Mouse (Mus musculus): Measurements from ENCODE around the gene Tcf7. TPM values are rescaled to one million over a fixed set of nuclear protein-coding genes. Genes with fewer than 3 reads are reported as not detected.

Tcf7 gene
- 0.69 TPM for polyA plus RNA-seq (2014; fragmentation: Illumina TruSeq; extraction: RNeasy Lipid Tissue Mini Kit (QIAGEN cat#74804); ENCODE audit: low read depth, low replicate concordance)

GRCm38 (mm10) chr11:52282774-52283595 is at the start of gene Tcf7:
Gene Tcf7, minus strand, starts transcription at chr11:52283014.

DNA sequence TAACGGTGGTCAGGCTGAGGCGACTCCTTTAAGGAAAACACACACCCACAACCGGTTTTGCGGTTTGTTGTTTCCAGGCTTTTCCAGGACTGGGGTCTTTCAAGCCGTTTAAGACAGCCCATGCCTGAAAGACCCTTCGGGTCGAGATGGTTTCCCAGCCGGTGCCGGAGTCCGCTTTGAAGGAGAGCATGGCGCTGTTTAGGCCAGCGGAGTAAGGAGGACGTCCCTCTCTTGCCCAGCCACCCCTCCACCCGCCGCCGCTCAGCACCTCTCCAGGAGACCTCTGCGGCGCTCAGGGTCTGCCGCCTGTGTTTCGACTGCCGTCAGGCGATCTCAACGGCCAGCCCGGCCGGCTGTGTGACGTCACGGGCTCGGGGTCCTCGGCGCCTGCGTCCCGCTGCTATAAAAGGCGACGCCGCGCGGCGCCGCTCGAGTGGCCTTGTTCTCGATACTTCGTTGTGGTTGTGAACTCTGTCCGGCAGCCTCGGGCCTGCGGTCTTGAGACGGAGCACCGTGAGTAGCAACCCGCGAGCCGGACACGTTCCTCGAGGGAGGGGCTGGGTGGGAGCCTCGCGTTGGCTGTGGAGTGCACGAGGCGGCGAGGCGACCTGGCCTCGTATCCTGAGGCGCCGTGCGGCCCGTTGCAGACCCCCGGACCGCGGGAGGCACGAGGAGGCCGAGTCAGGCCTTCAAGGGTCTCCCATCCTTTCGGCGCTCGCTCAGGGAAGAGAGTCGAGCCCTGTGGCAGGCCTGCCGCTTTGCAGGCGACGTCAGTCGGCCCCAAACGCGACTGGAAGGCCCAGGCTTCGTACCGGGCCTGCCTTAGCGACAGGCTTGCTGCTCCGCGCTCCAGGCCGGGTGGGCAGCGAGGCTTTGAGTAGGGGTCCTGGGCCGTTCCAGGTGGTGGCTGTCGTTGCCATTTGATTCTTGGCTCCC is 50.9 kb downstream of the Tcf7 start, which contains the start of gene Skp1a:
TSS of gene Skp1a (plus strand) at position 390 of the 936 bp plus-strand sequence.

GRCm38 (mm10) chr11:52213887-52214286 is 68.9 kb downstream of the Tcf7 start, which contains the start of gene Olfr1371:
Gene Olfr1371, minus strand, starts transcription at chr11:52213987.

Other genes with a start within 250 kb of the Tcf7 start
- 134 TPM for gene Ppp2ca, start 184.3 kb downstream of the Tcf7 start, polyA plus RNA-seq (2014; fragmentation: Illumina TruSeq; extraction: RNeasy Lipid Tissue Mini Kit (QIAGEN cat#74804); ENCODE audit: low read depth, low replicate concordance)
- not detected for gene Olfr1373, start 137.5 kb downstream of the Tcf7 start, polyA plus RNA-seq (2014; fragmentation: Illumina TruSeq; extraction: RNeasy Lipid Tissue Mini Kit (QIAGEN cat#74804); ENCODE audit: low read depth, low replicate concordance)
- not detected for gene Olfr1371, start 69.0 kb downstream of the Tcf7 start, polyA plus RNA-seq (2014; fragmentation: Illumina TruSeq; extraction: RNeasy Lipid Tissue Mini Kit (QIAGEN cat#74804); ENCODE audit: low read depth, low replicate concordance)
- gene Skp1a, start 51.0 kb downstream of the Tcf7 start, polyA plus RNA-seq (2014; fragmentation: Illumina TruSeq; extraction: RNeasy Lipid Tissue Mini Kit (QIAGEN cat#74804); ENCODE audit: low read depth, low replicate concordance): 1,130 TPM
- gene Vdac1, start 77.8 kb upstream of the Tcf7 start, polyA plus RNA-seq (2014; fragmentation: Illumina TruSeq; extraction: RNeasy Lipid Tissue Mini Kit (QIAGEN cat#74804); ENCODE audit: low read depth, low replicate concordance): 550 TPM
- gene 9530068E07Rik, start 113.4 kb upstream of the Tcf7 start, polyA plus RNA-seq (2014; fragmentation: Illumina TruSeq; extraction: RNeasy Lipid Tissue Mini Kit (QIAGEN cat#74804); ENCODE audit: low read depth, low replicate concordance): 286 TPM